Mouse (Mus musculus): ENCODE results near the gene Col27a1.
A peak's percentile ranks its signal among the peaks of the same experiment; 100 is the strongest.

The Col27a1 gene

GRCm38 (mm10) chr4:63316076-63316746, 102.4 kb downstream of the Col27a1 start:
- no peak for DNase-seq

- peak; percentile 73 for DNase-seq
These were observed 105.8 kb downstream of the Col27a1 start for GRCm38 (mm10) chr4:63319566-63319965.

GRCm38 (mm10) chr4:63323275-63323815, 109.5 kb downstream of the Col27a1 start:
- DNase-seq: no peak

GRCm38 (mm10) chr4:63333403-63333802, 119.6 kb downstream of the Col27a1 start:
- DNase-seq: no peak

GRCm38 (mm10) chr4:63338414-63339076, 124.7 kb downstream of the Col27a1 start:
- DNase-seq: no peak

- DNase-seq: no peak
These were observed 128.7 kb downstream of the Col27a1 start for GRCm38 (mm10) chr4:63342491-63342890.

- no peak for DNase-seq
These were observed 129.8 kb downstream of the Col27a1 start for GRCm38 (mm10) chr4:63343608-63344007.

GRCm38 (mm10) chr4:63344295-63344694, 130.5 kb downstream of the Col27a1 start, which contains the start of gene Orm1:
Orm1 (plus strand) TSS chr4:63344560.
- no peak for DNase-seq

GRCm38 (mm10) chr4:63345261-63345660, 131.5 kb downstream of the Col27a1 start:
- no peak for DNase-seq

- no peak for DNase-seq
These were observed 132.9 kb downstream of the Col27a1 start for GRCm38 (mm10) chr4:63346659-63347058.

GRCm38 (mm10) chr4:63348524-63348923, 134.7 kb downstream of the Col27a1 start:
- DNase-seq: no peak

GRCm38 (mm10) chr4:63355877-63356665, 142.3 kb downstream of the Col27a1 start, which contains the start of gene Orm3:
Orm3 (plus strand) TSS chr4:63356162.
- no peak for DNase-seq

- DNase-seq: no peak
These were observed 143.3 kb downstream of the Col27a1 start for GRCm38 (mm10) chr4:63356981-63357570.

- DNase-seq: no peak
These were observed 146.1 kb downstream of the Col27a1 start for GRCm38 (mm10) chr4:63359861-63360260.

GRCm38 (mm10) chr4:63362150-63362549, 148.3 kb downstream of the Col27a1 start, which contains the start of gene Orm2:
Orm2 (plus strand) TSS chr4:63362449.
- no peak for DNase-seq

- peak; percentile 87 for DNase-seq
These were observed 154.8 kb downstream of the Col27a1 start for GRCm38 (mm10) chr4:63368577-63368976.

- no peak for DNase-seq
These were observed 157.1 kb downstream of the Col27a1 start for GRCm38 (mm10) chr4:63370897-63371296.

- DNase-seq: peak; percentile 70
These were observed 158.1 kb downstream of the Col27a1 start for GRCm38 (mm10) chr4:63371890-63372289.

- no peak for DNase-seq
These were observed 159.6 kb downstream of the Col27a1 start for GRCm38 (mm10) chr4:63373404-63373803.

- no peak for DNase-seq
These were observed 160.5 kb downstream of the Col27a1 start for GRCm38 (mm10) chr4:63374331-63374730.

- no peak for DNase-seq
These were observed 161.6 kb downstream of the Col27a1 start for GRCm38 (mm10) chr4:63375367-63375766.

- DNase-seq: peak; percentile 40
These were observed 163.7 kb downstream of the Col27a1 start for GRCm38 (mm10) chr4:63377483-63377882.

All from thymus, postnatal 25 days (tissue).